Mouse (Mus musculus): ENCODE measurements around the gene Acot1.

DNA sequence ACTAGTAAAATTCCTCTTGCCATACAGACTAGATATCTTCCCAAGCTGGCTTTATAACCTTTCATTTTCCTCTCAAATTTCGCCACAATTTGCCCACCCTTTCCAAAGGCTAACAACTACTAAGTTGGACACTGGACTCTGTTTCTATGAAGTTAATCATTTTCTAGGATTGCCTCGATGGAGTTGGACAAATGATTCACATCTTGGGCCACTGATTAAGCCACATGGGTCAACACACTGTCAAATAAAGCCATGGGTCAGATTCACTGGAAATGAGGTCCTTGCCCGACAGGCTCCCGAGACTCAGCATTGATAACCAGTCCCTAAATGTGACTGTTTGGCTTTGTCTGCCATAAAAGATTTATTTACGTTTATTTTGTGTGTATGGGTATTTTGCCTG is 33.0 kb downstream of the Acot1 start:
- TF ChIP-seq POLR2A (IDR thresholded peaks at IDR 0.05; ENCODE audit: borderline replicate concordance, extremely low read depth, insufficient read depth, insufficient read length, poor library complexity, severe bottlenecking) (no peak), CTCF (IDR thresholded peaks at IDR 0.05; ENCODE audit: borderline replicate concordance, extremely low read depth, insufficient read depth, insufficient read length) (no peak)
